14 mouse cellular contexts compared by ENCODE assay signal in genomic region chr17:34700671-34701071, GRCm38 (mm10). TPM values are rescaled to one million over a fixed set of nuclear protein-coding genes. Genes with fewer than 3 reads are reported as not detected.
DNase-seq lines count a peak whose midpoint lies in the region; ATAC-seq and TF ChIP-seq lines count a peak whose summit lies in the region.
"Had no signal": no experiment of that assay in that cellular context is flagged by ENCODE, and none has a peak within 500 bp of the region (broad histone marks: within the 10 kb centered on the region; RNA-seq: fewer than 3 reads in every experiment).

No protein-coding gene starts in this region.

- no peak overlapping the region for H3K4me2 ChIP-seq in neural tube, embryonic 13.5 days
- no peak overlapping the region for H3K4me2 ChIP-seq in hindbrain, postnatal 0 days (ENCODE audit: low read depth, low read length)
- H3K4me2 ChIP-seq in intestine, postnatal 0 days (replicated peaks; ENCODE audit: low read depth): no peak overlapping the region
- H3K4me2 ChIP-seq: midbrain, embryonic 12.5 days had no signal

- H3K4me1 ChIP-seq in neural tube, embryonic 13.5 days (replicated peaks): peaks cover 16% of the 10 kb centered on the region
- no peaks in the 10 kb centered on the region for H3K4me1 ChIP-seq in hindbrain, postnatal 0 days (ENCODE audit: insufficient read depth, low read length)
- H3K4me1 ChIP-seq in intestine, postnatal 0 days (replicated peaks; ENCODE audit: control insufficient read depth, insufficient read depth, low read length): no peaks in the 10 kb centered on the region

- H3K27me3 ChIP-seq in neural tube, embryonic 13.5 days: no peaks in the 10 kb centered on the region
- H3K27me3 ChIP-seq in hindbrain, postnatal 0 days (ENCODE audit: insufficient read depth, low read length): no peaks in the 10 kb centered on the region
- H3K27me3 ChIP-seq in intestine, postnatal 0 days (replicated peaks; ENCODE audit: control insufficient read depth, insufficient read depth, low read length): no peaks in the 10 kb centered on the region
- H3K27me3 ChIP-seq: midbrain, embryonic 12.5 days; Patski had no signal

- no peak overlapping the region for H3K9ac ChIP-seq in neural tube, embryonic 13.5 days
- no peak overlapping the region for H3K9ac ChIP-seq in hindbrain, postnatal 0 days (replicated peaks; ENCODE audit: low read length)
- H3K9ac ChIP-seq in intestine, postnatal 0 days (ENCODE audit: low read depth, low read length): no peak overlapping the region
- H3K9ac ChIP-seq: midbrain, embryonic 12.5 days had no signal

- H3K4me3 ChIP-seq in neural tube, embryonic 13.5 days: no peak overlapping the region
- no peak overlapping the region for H3K4me3 ChIP-seq in hindbrain, postnatal 0 days (ENCODE audit: low read length)
- no peak overlapping the region for H3K4me3 ChIP-seq in intestine, postnatal 0 days (ENCODE audit: low read depth, low read length)
- H3K4me3 ChIP-seq: heart, embryonic 10.5 days; midbrain, embryonic 12.5 days had no signal

- H3K27ac ChIP-seq in neural tube, embryonic 13.5 days (replicated peaks): peak overlapping the region; percentile 61
- H3K27ac ChIP-seq in hindbrain, postnatal 0 days: 0 out of 2 replicates have a peak overlapping the region, but pooled peaks have one; percentile 51
- no peak overlapping the region for H3K27ac ChIP-seq in intestine, postnatal 0 days (ENCODE audit: low read depth, low read length)
- H3K27ac ChIP-seq: heart, embryonic 10.5 days had no signal

- DNase-seq in frontal cortex, adult 2 months (ENCODE audit: extremely low spot score in 1 of 2, low spot score in 1 of 2): peak; percentile 23 to 43
- DNase-seq in frontal cortex, postnatal 10 days (ENCODE audit: low spot score in 2 of 2): no peak
- no peak for DNase-seq in neural tube, embryonic 10.5 days (ENCODE audit: extremely low spot score, low spot score)
- no peak for DNase-seq in hindbrain, postnatal 0 days (ENCODE audit: low spot score)
- peak; percentile 25 for DNase-seq in right cerebral cortex, postnatal 4 days
- DNase-seq in thymus, postnatal 4 days: no peak
- DNase-seq: adrenal gland, postnatal 36 days; cerebellum, adult 9-11 months had no signal

- TF ChIP-seq CTCF in hindbrain, postnatal 0 days (IDR thresholded peaks at IDR 0.05; ENCODE audit: low read depth): no peak
- no peak for TF ChIP-seq CTCF in intestine, postnatal 0 days (IDR thresholded peaks at IDR 0.05; ENCODE audit: low read depth)

- WGBS in neural tube, embryonic 13.5 days: 65% methylated on average over 2 of the region's 2 CpGs
- WGBS in hindbrain, postnatal 0 days: 63% methylated on average over 2 of the region's 2 CpGs
- 71% methylated on average over 2 of the region's 2 CpGs for WGBS in intestine, postnatal 0 days

- H3K36me3 ChIP-seq in neural tube, embryonic 13.5 days: no peaks in the 10 kb centered on the region
- no peaks in the 10 kb centered on the region for H3K36me3 ChIP-seq in hindbrain, postnatal 0 days (ENCODE audit: insufficient read depth, low read length)
- H3K36me3 ChIP-seq in intestine, postnatal 0 days (ENCODE audit: control insufficient read depth, insufficient read depth): no peaks in the 10 kb centered on the region
- H3K36me3 ChIP-seq: heart, embryonic 10.5 days; midbrain, embryonic 12.5 days had no signal

- no peak for ATAC-seq in neural tube, embryonic 13.5 days (ENCODE audit: low read depth)
- ATAC-seq in hindbrain, postnatal 0 days: 0 out of 2 replicates have a peak, but pooled peaks have one; percentile 8
- ATAC-seq in intestine, postnatal 0 days: no peak
- ATAC-seq: inflammation-experienced regulatory T-cells, adult 6 months; Patski had no signal

- H3K9me3 ChIP-seq in neural tube, embryonic 13.5 days: no peaks in the 10 kb centered on the region
- H3K9me3 ChIP-seq in hindbrain, postnatal 0 days (ENCODE audit: low read length): no peaks in the 10 kb centered on the region
- H3K9me3 ChIP-seq in intestine, postnatal 0 days (ENCODE audit: control insufficient read depth): no peaks in the 10 kb centered on the region
- H3K9me3 ChIP-seq: heart, embryonic 10.5 days; midbrain, embryonic 12.5 days had no signal

RNA-seq across cellular contexts. Expression of gene Tnxb, which starts 30.3 kb away (rescaled TPM):
- 1.6 TPM in 2 replicates for polyA plus RNA-seq in frontal cortex, adult 2 months (2012; rRNA removed)
- 0.11 and 0.14 TPM in 2 replicates for polyA plus RNA-seq in neural tube, embryonic 13.5 days (2015; fragmentation: Nextera tagmentation; extraction: Ambion mirVana)
- 3.1 and 4.0 TPM in 2 replicates for total RNA-seq in hindbrain, postnatal 0 days (2014; rRNA removed)
- polyA plus RNA-seq in hindbrain, postnatal 0 days (2015; fragmentation: Nextera tagmentation; extraction: Ambion mirVana): 0.16 and 0.28 TPM in 2 replicates
- polyA plus RNA-seq in intestine, postnatal 0 days (2015; fragmentation: Nextera tagmentation; extraction: Ambion mirVana): 1.4 and 1.9 TPM in 2 replicates
- polyA plus RNA-seq: inflammation-experienced regulatory T-cells, adult 6 months had no signal

RNA-seq across cellular contexts. Expression of gene C4b, which starts 43.0 kb away (rescaled TPM):
- 18.8 and 22.8 TPM in 2 replicates for polyA plus RNA-seq in frontal cortex, adult 2 months (2012; rRNA removed)
- not detected in 2 replicates for polyA plus RNA-seq in neural tube, embryonic 13.5 days (2015; fragmentation: Nextera tagmentation; extraction: Ambion mirVana)
- 1.0 and 1.9 TPM in 2 replicates for total RNA-seq in hindbrain, postnatal 0 days (2014; rRNA removed)
- 0.86 and 1.1 TPM in 2 replicates for polyA plus RNA-seq in hindbrain, postnatal 0 days (2015; fragmentation: Nextera tagmentation; extraction: Ambion mirVana)
- 1.2 and 1.6 TPM in 2 replicates for polyA plus RNA-seq in intestine, postnatal 0 days (2015; fragmentation: Nextera tagmentation; extraction: Ambion mirVana)
- polyA plus RNA-seq: heart, embryonic 10.5 days had no signal

RNA-seq across cellular contexts. Expression of gene Atf6b, which starts 53.7 kb away (rescaled TPM):
- 57.7 and 59.6 TPM in 2 replicates for polyA plus RNA-seq in frontal cortex, adult 2 months (2012; rRNA removed)
- 106 TPM in 2 replicates for polyA plus RNA-seq in neural tube, embryonic 13.5 days (2015; fragmentation: Nextera tagmentation; extraction: Ambion mirVana)
- total RNA-seq in hindbrain, postnatal 0 days (2014; rRNA removed): 53.6 and 70.6 TPM in 2 replicates
- 74.2 and 78.2 TPM in 2 replicates for polyA plus RNA-seq in hindbrain, postnatal 0 days (2015; fragmentation: Nextera tagmentation; extraction: Ambion mirVana)
- 22.9 and 23.1 TPM in 2 replicates for polyA plus RNA-seq in intestine, postnatal 0 days (2015; fragmentation: Nextera tagmentation; extraction: Ambion mirVana)

RNA-seq across cellular contexts. Expression of gene Fkbpl, which starts 56.1 kb away (rescaled TPM):
- 6.7 and 7.9 TPM in 2 replicates for polyA plus RNA-seq in frontal cortex, adult 2 months (2012; rRNA removed)
- polyA plus RNA-seq in neural tube, embryonic 13.5 days (2015; fragmentation: Nextera tagmentation; extraction: Ambion mirVana): 17.1 and 18.6 TPM in 2 replicates
- 4.9 and 6.1 TPM in 2 replicates for total RNA-seq in hindbrain, postnatal 0 days (2014; rRNA removed)
- 10.4 and 11.8 TPM in 2 replicates for polyA plus RNA-seq in hindbrain, postnatal 0 days (2015; fragmentation: Nextera tagmentation; extraction: Ambion mirVana)
- polyA plus RNA-seq in intestine, postnatal 0 days (2015; fragmentation: Nextera tagmentation; extraction: Ambion mirVana): 8.8 and 9.2 TPM in 2 replicates

Comparison
In these comparisons a context has a peak if more than half of its experiments do, and no peak if none do; other contexts are left out.
1. DNase-seq: peak in frontal cortex, adult 2 months (2 of 2) and right cerebral cortex, postnatal 4 days (single experiment); none in frontal cortex, postnatal 10 days (0 of 2), neural tube, embryonic 10.5 days (single experiment), hindbrain, postnatal 0 days (single experiment) and thymus, postnatal 4 days (single experiment).